Mouse (Mus musculus): ENCODE measurements at regions not wholly inside any gene's neighbourhood (a gene's known extent, or its start where the extent isn't known, plus 50 kb on each side); places are given as distances from the start of the nearest gene placed in this dataset.

DNA sequence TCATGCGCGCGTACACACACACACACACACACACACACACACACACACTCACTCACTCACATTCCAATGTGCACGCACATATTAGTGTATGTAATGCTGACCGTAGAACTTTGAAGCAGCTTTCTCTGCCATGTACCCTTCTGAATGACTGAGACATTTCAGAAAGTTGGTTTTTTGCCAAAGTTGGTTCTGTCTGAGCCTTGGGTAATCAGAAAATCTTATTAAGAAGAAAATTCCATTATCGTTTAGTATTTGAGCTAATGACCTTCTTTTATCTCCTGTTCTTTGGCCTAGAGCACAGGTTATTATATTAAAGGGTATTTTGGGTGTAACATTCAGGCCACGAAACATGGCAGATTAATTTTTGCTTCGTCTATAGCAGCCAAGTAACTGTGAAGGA lies 67.1 kb upstream of the Fam13c start:
- TF ChIP-seq CTCF (IDR thresholded peaks at IDR 0.05) (no peak), EP300 (IDR thresholded peaks at IDR 0.05) (no peak)
